Mouse (Mus musculus) heart, postnatal 0 days (tissue): ENCODE results near the gene Usf3.

Experiments
- CTCF ChIP-seq: IDR thresholded peaks from 2 replicates; pipeline ENCODE4 v1.5.1; 2016; ENCODE audit warnings: antibody characterized with exemption, control low read depth, low read depth
- EP300 ChIP-seq: IDR thresholded peaks from 2 replicates; pipeline ENCODE4 v1.6.1; 2016; ENCODE audit warnings: antibody characterized with exemption, low read depth

GRCm38 (mm10) chr16:44173966-44174530 lies 1.0 kb downstream of the Usf3 start:
- TF ChIP-seq CTCF = no peak
- TF ChIP-seq EP300 = no peak
